Mouse (Mus musculus): ENCODE data around the gene Msrb3.

The Msrb3 gene

DNA sequence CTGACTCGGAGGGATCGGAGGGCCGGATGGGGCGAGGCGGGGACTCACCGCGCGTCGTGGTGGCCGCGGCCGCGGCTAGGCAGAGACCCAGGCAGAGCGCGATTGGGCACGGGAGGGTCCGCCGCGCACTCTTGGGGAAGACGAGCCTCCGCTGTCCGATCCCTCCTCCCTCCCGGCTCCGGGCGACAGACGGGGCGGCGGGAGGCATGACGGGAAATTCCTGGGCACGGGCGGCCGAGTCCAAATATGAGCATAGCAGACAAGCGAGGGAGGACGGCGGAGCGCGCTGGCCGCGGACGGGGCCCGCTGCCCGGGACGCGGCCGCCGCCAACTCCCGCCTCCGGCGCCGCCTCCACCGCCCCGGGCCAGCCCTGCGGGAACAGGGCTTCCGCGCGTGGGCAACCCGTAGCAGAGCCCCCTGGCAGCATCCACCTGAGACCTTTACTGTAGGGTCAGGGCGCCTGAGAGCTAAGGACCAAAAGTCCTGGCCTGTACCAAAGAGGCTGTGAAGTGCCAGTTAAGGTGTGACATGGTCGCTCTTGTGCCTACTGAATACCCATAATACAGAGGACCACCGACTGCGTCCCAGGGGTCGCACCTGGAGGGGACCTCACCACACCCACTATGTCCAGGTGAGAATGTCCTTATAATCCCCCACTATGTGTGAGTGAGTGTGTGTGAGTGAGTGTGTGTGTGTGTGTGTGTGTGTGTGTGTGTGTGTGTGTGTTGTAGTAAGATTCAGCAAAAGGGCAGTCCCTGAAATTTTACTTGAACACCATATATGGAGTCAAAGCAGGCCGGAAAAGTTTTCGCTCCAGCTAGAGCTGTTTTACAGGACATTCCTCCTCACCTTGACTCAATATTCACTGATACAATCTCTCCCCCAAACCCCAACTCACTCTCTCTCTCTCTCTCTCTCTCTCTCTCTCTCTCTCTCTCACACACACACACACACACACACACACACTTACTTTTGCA lies at the start of gene Msrb3:
Gene Msrb3 (minus strand): TSS at position 317 of the 978 bp plus-strand sequence.
- DNase-seq (ENCODE audit: low spot score in 2 of 2), result peak; percentile 42 to 67

DNA sequence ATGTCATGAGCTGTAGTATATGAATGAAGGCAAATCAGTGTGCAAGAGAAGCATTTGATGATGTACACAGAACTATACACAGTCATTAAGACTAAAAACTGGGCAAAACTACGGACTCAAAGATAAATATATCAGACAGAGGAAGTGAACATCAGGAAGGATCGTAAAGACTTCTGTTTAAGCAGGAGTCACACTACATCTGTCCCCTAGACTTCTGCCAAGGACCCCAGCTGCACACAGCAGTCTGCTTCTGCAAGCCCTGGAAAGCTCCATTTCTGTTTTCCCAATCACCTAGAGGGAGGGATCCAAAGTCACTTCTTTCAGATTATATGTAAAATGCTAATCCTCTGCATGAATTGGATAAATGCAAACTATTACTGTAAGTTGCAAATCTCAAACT lies 49.6 kb upstream of the Msrb3 start:
- no peak for DNase-seq (ENCODE audit: low spot score in 2 of 2)

GRCm38 (mm10) chr10:120947842-120948241 lies 48.9 kb upstream of the Msrb3 start:
- no peak for DNase-seq (ENCODE audit: low spot score in 2 of 2)

DNA sequence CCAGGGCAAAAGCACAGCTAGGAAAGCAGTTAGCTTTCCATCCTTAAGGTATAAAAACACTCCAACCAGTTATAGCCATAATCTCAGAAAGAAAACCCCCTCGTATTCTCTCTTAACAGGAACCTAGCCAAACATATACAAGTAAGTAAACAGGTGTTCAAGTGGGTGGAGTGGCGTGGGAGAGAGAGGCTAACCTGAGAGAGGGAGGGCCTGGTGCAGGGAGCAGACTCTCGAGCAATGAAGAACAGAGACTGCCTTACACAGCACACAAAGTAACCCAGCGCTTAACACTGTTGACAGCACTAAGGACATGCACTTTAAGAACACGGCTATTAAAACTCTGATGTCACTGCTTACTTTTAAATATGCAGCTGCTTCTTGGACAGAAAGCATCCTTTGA lies 47.9 kb upstream of the Msrb3 start:
- DNase-seq (ENCODE audit: low spot score in 2 of 2), result no peak

- no peak for DNase-seq (ENCODE audit: low spot score in 2 of 2)
These were observed 40.0 kb upstream of the Msrb3 start for GRCm38 (mm10) chr10:120938904-120939208.

DNA sequence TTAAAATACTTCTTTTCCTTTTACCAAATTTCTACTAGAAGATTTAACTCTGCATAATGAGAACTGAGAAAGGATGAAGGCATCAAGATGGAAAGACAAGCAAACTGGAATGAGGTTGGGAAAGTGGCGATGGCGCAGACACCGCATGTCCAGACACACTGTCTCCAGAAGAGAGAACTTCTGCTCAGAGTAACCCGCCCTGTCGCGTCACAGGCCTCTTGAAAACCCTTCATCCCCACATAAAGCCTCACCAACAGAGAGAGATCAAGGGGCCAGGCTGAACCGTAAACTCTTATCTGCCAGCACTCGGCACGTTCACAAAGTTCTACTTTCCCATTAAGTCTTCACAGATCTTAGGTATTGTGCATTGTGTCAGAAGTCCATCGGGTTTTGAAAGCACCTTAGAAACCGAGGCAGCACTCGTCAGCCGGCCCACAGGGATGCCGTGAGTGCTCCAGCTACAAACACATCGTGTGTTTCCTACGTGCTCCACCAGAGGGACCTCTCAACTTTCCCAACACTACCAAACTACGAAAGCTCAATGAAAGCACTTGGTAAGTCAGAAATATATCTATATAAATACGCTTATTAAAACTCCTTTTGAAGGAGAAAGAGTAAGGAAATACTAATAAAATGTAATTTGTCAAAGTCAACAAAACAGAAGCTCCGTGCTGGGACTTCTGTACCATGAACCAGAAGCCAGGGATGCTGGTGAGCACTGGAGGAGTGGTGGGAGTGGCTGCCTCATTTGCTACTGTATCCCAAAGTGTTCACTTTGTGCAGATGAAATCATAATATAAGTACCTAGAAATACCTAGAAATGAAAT lies 39.4 kb upstream of the Msrb3 start:
- peak; percentile 37 to 41 for DNase-seq (ENCODE audit: low spot score in 2 of 2)

DNA sequence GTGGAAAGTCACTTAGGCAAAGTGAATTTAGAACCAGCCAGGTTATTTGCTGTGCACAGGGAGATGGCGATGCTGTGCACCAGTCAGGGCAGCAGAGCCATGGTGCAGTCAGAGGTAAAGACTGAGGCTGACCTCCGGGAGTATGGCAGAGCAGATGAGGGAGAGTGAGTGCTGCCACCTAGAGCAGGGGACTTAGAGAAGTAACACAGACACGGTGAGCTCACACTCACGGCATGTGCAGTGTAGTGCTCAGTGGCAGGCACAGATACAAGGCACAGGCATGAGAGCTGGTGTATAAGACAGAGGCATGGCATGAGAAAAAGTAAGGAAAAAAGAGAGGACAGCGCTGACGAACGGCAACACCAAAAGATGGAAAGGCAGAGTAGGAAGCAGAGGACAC lies 30.6 kb upstream of the Msrb3 start:
- no peak for DNase-seq (ENCODE audit: low spot score in 2 of 2)

DNA sequence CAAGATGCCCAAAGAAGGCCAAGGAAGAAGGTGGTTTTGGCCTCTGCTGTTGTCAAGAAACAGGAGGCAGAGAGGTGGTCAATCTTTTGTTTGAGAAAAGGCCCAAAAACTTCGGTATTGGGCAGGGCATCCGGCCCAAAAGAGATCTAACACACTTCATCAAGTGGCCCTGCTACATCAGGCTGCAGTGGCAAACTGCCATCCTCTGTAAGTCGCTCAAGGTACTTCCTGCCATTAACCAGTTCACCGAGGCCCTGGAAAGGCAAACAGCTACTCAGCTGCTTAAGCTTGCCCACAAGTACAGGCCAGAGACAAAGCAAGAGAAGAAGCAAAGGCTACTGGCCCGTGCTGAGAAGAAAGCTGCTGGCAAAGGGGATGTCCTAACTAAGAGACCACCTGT lies 29.3 kb upstream of the Msrb3 start:
- DNase-seq (ENCODE audit: low spot score in 2 of 2), result no peak

- DNase-seq (ENCODE audit: low spot score in 2 of 2), result no peak
These were observed 27.3 kb upstream of the Msrb3 start for GRCm38 (mm10) chr10:120926156-120926555.

GRCm38 (mm10) chr10:120921501-120921900 lies 22.6 kb upstream of the Msrb3 start:
- no peak for DNase-seq (ENCODE audit: low spot score in 2 of 2)

DNA sequence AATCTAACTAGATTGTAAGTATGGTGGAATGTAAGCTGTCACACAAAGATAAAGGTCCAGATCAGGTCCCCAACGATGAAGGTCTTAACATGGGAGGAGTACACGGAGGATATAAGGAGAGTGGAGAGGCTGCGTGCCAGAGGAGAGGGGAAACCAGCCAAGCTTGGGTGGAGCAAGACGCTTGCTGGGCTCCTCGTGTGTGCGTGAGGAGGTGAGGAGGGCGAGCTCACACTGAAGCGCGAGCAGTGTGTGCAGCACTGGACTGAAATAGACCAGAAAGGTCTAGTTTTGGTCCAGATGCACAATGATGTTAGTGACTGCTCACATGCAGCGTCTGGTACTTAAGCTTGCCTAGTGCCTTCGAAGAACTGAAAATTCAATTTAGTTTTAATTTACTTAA lies 21.7 kb upstream of the Msrb3 start:
- no peak for DNase-seq (ENCODE audit: low spot score in 2 of 2)

DNA sequence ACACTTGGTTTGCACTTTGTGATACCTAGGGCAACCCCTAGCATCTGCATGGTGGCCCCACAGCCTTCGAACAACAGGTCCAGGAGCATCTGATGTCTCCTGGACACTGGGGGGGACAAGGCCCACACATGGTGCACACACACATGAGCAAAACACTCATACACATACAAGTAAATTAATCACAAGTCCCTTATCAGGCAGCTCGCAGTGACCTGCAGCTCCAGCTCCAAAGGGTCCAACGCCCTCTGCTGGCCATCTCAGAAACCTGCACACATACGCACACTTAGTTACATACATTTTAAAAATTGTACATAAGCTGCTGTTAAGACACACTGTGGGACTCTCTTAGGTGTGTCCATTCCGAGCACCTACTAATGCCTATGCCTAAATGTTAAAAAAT lies 17.3 kb upstream of the Msrb3 start:
- DNase-seq (ENCODE audit: low spot score in 2 of 2), result no peak

DNA sequence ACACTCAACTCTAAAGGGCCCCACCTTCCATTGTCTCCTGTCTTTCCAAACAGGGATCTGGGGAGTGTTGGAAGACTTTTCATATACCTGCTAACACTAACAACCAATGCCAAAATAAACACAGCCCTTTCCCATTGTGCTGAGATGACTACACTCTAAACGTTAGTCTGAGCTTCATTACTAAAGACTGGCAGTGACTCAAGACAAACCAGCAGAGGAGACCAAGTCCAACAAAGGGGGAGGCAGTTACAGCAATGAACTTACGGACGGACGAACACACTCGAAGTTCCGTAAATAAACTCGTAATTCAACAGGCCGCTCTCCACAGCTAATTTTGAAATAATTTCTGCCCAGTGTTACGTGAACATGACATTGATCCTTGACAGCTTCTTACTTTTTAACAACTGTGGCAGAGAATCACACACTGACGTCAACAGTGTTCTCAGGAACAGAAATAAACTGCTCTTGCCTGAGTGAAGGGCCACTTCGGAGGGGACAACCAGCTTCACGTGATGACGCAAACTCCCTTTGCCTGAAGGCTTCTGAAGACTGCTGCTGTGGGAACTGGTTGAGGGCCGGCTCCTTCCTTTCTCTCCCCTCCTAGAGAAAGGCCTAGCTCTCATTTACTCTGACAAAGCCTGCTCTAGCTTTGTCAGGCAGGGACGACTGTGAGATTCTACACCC lies 16.2 kb upstream of the Msrb3 start:
- no peak for DNase-seq (ENCODE audit: low spot score in 2 of 2)

DNA sequence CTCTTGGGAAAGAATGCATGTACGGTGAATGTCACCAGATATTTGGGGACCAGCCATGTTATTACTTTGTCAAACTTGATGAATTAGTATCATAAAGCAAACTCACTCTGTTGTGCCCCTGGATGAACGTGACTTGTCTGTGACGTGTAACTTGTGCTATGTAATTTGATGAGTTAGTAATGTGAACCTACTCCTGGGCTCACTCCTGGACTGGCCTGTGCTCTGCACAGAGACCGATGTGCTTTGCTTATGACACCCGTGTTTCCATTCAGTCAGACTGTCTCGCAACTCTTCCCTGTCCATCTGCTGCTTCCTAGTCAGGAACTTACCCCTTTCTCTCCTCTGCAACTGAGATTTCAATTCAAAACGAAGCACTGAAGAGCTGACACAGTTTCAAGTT lies 15.4 kb upstream of the Msrb3 start:
- DNase-seq (ENCODE audit: low spot score in 2 of 2), result no peak

DNA sequence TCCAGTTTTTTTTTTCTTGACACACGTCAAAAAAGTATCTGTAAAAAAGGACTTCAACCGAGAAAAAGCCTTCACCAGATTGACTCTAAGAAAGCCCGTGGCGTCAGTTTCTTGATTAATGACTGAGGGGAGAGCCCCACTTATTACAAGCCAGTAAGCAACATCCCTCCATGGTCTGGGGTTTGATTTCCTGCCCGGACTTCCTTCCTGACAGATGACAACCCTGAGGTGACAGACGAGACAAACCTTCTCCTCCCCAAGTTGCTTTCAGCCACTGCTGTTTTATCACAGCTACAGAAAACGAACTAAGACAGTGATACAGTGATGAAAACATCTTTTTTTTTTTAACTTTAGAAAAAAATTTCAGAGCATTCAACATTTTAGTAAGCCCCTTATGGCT lies 14.9 kb upstream of the Msrb3 start:
- DNase-seq (ENCODE audit: low spot score in 2 of 2), result no peak

GRCm38 (mm10) chr10:120911971-120912370 lies 13.1 kb upstream of the Msrb3 start:
- DNase-seq (ENCODE audit: low spot score in 2 of 2), result no peak

DNA sequence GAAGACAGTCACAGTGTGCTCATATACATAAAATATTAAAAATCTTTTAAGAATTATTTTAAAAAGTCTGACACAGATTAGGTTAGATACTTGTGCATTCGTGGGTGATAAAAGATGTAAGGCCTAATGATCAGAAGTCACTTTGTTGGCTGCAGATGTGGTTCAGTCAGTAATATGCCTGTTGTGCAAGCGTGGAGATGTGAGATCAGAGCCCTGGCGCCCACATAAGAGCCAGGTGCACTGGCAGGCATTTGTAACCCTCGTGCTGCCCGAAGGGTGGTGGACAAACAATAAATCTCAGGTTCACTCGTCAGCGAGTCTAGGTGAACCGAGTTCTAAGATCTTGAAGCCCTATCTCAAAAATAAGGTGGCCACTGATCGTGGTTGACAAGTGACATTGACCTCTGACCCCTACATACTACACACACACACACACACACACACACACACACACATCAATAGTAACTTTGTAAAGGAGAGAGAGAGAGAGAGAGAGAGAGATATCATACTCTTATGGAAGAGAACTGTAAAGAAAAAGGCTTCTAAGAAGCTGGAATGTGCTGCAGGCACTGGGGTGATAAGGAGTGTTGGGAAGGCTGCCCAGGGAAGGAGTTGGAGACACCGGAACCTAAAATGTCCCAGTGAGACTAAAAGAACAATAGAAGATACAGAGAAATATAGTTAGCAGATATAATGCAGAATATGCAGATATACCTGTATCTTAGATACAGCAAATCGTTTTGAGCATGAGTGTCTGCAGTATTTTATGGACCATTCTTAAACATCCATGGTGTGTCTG lies 10.1 kb upstream of the Msrb3 start:
- DNase-seq (ENCODE audit: low spot score in 2 of 2), result no peak

GRCm38 (mm10) chr10:120904676-120905075 lies 5.8 kb upstream of the Msrb3 start:
- DNase-seq (ENCODE audit: low spot score in 2 of 2), result no peak

GRCm38 (mm10) chr10:120903843-120904468 lies 5.1 kb upstream of the Msrb3 start:
- no peak for DNase-seq (ENCODE audit: low spot score in 2 of 2)

GRCm38 (mm10) chr10:120901746-120902145 lies 2.8 kb upstream of the Msrb3 start:
- DNase-seq (ENCODE audit: low spot score in 2 of 2), result no peak

DNA sequence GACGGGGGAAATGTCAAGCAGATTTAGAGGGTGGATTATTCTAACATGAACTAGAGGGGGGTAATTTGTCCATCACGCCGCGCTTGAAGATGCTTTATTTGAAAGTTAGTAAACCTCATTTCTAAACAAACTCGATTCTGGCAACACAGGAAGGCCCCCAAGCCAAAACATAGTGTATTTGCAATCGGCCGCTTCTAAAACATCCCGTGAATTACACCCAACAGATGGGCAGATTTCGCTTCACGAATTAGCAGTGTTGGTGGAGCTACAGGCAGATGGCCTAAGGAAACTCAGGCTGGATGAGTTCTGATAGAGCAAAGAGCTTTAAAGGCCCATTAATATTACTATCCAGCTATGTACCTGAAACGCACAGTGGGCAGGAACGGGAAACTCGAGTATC lies 1.2 kb upstream of the Msrb3 start:
- DNase-seq (ENCODE audit: low spot score in 2 of 2), result no peak

Data from right cerebral cortex, postnatal 36 days (tissue).